Mouse (Mus musculus): ENCODE measurements around the gene Atoh7.

DNA sequence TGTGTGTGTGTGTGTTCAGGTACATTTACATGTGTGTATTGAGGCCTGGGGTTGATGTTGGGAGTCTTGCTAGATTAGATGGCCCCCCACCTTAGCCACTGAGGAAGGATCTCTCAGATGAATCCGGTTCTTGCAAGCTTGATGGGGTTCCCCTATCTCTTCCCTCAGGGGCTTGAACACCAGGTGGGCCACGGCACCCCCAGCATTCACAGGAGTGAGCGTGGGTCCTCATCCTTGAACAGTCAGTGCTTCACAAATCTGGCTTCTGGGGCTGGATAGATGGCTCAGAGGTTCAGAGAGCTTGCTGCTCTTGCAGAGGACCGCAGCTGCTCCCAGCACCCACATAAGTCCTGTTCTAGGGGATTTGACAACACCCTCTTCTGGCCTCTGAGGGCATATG is 26.7 kb downstream of the Atoh7 start:
- TF ChIP-seq CTCF (IDR thresholded peaks at IDR 0.05; ENCODE audit: low read depth, low read length) (no peak), POLR2A (IDR thresholded peaks at IDR 0.05; ENCODE audit: extremely low read depth, insufficient read depth, low read length) (no peak)
